Mouse (Mus musculus) liver, postnatal 0 days (tissue): ENCODE results near the gene Sf3a2. TPM values are rescaled to one million over a fixed set of nuclear protein-coding genes. Genes with fewer than 3 reads are reported as not detected.

ENCODE experiments used
- ATAC-seq: fragments of 200-750 bp; cut with Nextera tagmentation; 2 replicates; pipeline ENCODE4 v1.8.0; 2017; ENCODE audit warnings: mild to moderate bottlenecking, moderate library complexity
- DNase-seq: peaks from one replicate; pipeline ENCODE4 v3.0.0-alpha.2; 2016
- H3K27ac ChIP-seq: fragments of 300-500 bp; sonication (generic); 2 replicates; pipeline ENCODE4 v1.5.1; 2014; ENCODE audit warnings: antibody characterized with exemption, moderate library complexity, mild to moderate bottlenecking, low read depth
- H3K27me3 ChIP-seq: fragments of 300-500 bp; sonication (generic); 2 replicates; pipeline ENCODE4 v1.6.1; 2014; ENCODE audit warnings: low read length, control low read depth, mixed read lengths; ENCODE audit not compliant: insufficient read depth
- H3K36me3 ChIP-seq: fragments of 300-500 bp; sonication (generic); replicated peaks from 2 replicates; pipeline ENCODE4 v1.6.1; 2014; ENCODE audit warnings: mild to moderate bottlenecking, control low read depth, low read length, moderate library complexity, mixed read lengths; ENCODE audit not compliant: insufficient read depth
- H3K4me1 ChIP-seq: fragments of 300-500 bp; sonication (generic); 2 replicates; pipeline ENCODE4 v1.6.1; 2014; ENCODE audit warnings: antibody characterized with exemption, mild to moderate bottlenecking, control low read depth; ENCODE audit not compliant: insufficient read depth
- H3K4me2 ChIP-seq: fragments of 300-500 bp; sonication (generic); 2 replicates; pipeline ENCODE4 v1.6.1; 2014; ENCODE audit warnings: low read depth, mild to moderate bottlenecking, low read length, moderate library complexity, mixed read lengths
- H3K4me3 ChIP-seq: fragments of 300-500 bp; sonication (generic); 2 replicates; pipeline ENCODE4 v1.5.1; 2014; ENCODE audit warnings: low read depth, low read length
- H3K9ac ChIP-seq: fragments of 300-500 bp; sonication (generic); replicated peaks from 2 replicates; pipeline ENCODE4 v1.6.1; 2014; ENCODE audit warnings: mild to moderate bottlenecking, moderate library complexity
- H3K9me3 ChIP-seq: fragments of 300-500 bp; sonication (generic); 2 replicates; pipeline ENCODE4 v1.6.1; 2016; ENCODE audit warnings: mild to moderate bottlenecking, control low read depth, low read length, mixed read lengths
- CTCF ChIP-seq: sonication (generic); IDR thresholded peaks from 2 replicates; pipeline ENCODE4 v1.5.1; 2016; ENCODE audit warnings: antibody characterized with exemption, low read depth
- EP300 ChIP-seq: IDR thresholded peaks from 2 replicates; pipeline ENCODE4 v1.6.1; 2016; ENCODE audit warnings: antibody characterized with exemption, low read depth, mild to moderate bottlenecking
- WGBS: fragments of 180-500 bp; shearing (Covaris S2); extraction: QIAGEN DNeasy Blood & Tissue Kit; methylation state at CpG from one replicate; pipeline ENCODE4 v1.1.7; 2014; ENCODE audit not compliant: insufficient replicate concordance; 5-methylcytosine and 5-hydroxymethylcytosine counted together
- polyA plus RNA-seq: library from polyadenylated mRNA; unstranded; fragments of >200 nt; fragmentation: Nextera tagmentation; extraction: Ambion mirVana; gene quantifications from 2 replicates; pipeline ENCODE4 v1.2.1, GENCODE M21; 2015

The Sf3a2 gene
- polyA plus RNA-seq, 1 experiment from 2014 or later, result 20.9 TPM

DNA sequence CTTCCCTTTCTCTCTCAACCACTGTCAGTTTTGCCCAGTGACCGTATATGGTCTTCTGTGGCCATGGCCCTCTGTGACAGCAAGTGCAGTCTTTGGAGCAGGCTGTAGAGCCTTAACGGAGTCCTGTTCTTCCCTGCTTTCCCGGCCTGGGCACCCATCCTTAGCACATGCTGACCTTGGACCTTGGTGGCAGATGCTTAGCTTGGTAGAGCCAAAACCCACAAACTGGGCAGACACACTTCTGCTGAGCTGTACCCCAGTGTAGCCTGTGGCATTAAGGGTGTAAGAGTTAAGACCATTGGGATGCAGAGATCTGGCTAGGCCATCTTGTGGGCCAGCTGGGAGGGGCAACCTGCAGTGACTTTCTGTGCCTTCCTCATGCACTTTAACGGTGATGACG is 24.2 kb upstream of the Sf3a2 start:
- peaks cover 90% of the 10 kb centered on the region for H3K36me3 ChIP-seq
- no peak for ATAC-seq
- TF ChIP-seq CTCF (no peak), EP300 (no peak)

DNA sequence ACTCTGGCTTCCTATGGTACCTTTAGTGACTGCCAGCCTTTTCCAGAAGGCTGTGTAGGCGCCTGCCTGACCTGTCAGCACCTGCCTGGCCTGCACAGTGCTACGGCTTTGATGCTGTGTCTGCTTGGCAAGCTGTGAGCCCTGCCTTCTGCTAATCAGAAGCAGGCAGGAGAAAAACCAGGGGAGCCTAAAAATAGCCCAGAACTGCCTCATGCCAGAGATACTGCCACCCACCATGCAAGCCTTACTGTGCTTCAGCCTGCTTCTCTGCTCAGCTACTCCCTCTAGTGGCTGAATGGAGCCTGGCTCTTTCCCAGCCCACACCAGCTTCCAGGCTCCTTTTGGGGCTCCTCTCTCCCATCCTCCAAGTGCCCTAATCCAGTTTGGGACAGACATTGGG is 23.4 kb upstream of the Sf3a2 start:
- no peak overlapping the region for H3K4me3 ChIP-seq
- H3K4me2 ChIP-seq, result no peak overlapping the region
- peak; percentile 90 for ATAC-seq
- H3K9ac ChIP-seq, result no peak overlapping the region
- H3K36me3 ChIP-seq, result peaks cover 91% of the 10 kb centered on the region
- peaks cover 3% of the 10 kb centered on the region; the same call in 1 of the 2 replicates for H3K4me1 ChIP-seq
- TF ChIP-seq CTCF (peak; percentile 97), EP300 (no peak)
- no peak overlapping the region for H3K27ac ChIP-seq
- no peaks in the 10 kb centered on the region for H3K27me3 ChIP-seq
- no peaks in the 10 kb centered on the region for H3K9me3 ChIP-seq
- WGBS, result 44% methylated on average over 2 of the region's 2 CpGs
- peak; percentile 82 for DNase-seq

More for the DNA sequence above, 24.2 kb upstream of the Sf3a2 start:
- no peak overlapping the region for H3K4me3 ChIP-seq
- WGBS, result 78% methylated on average over 5 of the region's 5 CpGs
- H3K4me1 ChIP-seq, result peaks cover 3% of the 10 kb centered on the region; the same call in 1 of the 2 replicates
- H3K9me3 ChIP-seq, result no peaks in the 10 kb centered on the region
- no peak overlapping the region for H3K27ac ChIP-seq
- H3K27me3 ChIP-seq, result no peaks in the 10 kb centered on the region
- DNase-seq, result no peak
- no peak overlapping the region for H3K4me2 ChIP-seq
- H3K9ac ChIP-seq, result no peak overlapping the region

DNA sequence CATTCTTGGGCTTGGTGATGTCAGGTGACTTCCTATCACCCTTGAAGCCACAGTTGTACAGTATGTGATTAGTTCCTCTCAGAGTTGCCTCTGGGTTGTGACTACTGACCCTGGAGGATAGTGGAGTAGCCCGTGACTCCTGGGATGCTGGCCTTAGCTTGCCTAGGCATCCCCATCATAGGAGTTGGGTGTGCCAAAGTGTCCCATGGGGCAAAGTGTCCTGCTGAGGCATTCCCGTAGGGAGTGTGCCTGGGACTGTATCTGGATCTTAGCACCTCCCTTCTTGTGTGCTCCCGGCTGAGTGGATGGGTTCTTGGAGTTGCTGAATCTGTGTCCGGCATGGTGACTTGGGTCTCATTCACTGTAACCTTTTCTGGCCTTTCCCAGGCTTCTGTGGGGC is 23.0 kb upstream of the Sf3a2 start:
- H3K4me3 ChIP-seq, result no peak overlapping the region
- H3K4me2 ChIP-seq, result no peak overlapping the region
- no peak for DNase-seq
- ATAC-seq, result peak; percentile 3; the same call in 1 of the 2 replicates
- H3K9me3 ChIP-seq, result no peaks in the 10 kb centered on the region
- TF ChIP-seq CTCF (no peak), EP300 (no peak)
- no peak overlapping the region for H3K9ac ChIP-seq
- H3K27ac ChIP-seq, result no peak overlapping the region
- H3K36me3 ChIP-seq, result peaks cover 92% of the 10 kb centered on the region
- peaks cover 3% of the 10 kb centered on the region; the same call in 1 of the 2 replicates for H3K4me1 ChIP-seq
- no peaks in the 10 kb centered on the region for H3K27me3 ChIP-seq
- WGBS, result 82% methylated on average over 4 of the region's 4 CpGs

DNA sequence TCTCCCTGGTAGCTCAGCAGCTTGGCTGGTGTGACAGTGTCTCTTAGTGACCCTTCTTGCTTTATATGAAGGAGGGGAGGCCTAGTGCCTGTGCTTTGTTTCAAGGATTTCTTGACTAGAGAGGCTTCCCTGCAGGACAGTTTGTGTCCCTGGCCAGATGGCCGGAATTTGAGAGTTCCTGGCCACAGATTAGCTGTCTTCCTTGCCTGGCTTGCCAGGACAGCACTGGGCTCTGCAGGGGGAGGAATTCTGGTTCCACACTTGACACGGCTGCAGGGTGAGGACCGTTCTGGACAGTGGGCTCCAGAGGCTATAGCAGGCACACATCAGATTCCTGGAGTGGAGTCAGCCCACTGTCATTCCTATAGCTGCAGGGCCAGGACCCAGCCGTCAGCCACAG is 22.3 kb upstream of the Sf3a2 start:
- ATAC-seq, result no peak
- no peak for TF ChIP-seq EP300
- TF ChIP-seq CTCF, result no peak
- no peaks in the 10 kb centered on the region for H3K9me3 ChIP-seq
- peaks cover 91% of the 10 kb centered on the region for H3K36me3 ChIP-seq
- no peaks in the 10 kb centered on the region for H3K27me3 ChIP-seq
- H3K4me3 ChIP-seq, result no peak overlapping the region
- 88% methylated on average over 4 of the region's 4 CpGs for WGBS
- no peak overlapping the region for H3K9ac ChIP-seq
- no peak for DNase-seq
- no peak overlapping the region for H3K27ac ChIP-seq
- H3K4me1 ChIP-seq, result peaks cover 3% of the 10 kb centered on the region; the same call in 1 of the 2 replicates
- H3K4me2 ChIP-seq, result no peak overlapping the region

DNA sequence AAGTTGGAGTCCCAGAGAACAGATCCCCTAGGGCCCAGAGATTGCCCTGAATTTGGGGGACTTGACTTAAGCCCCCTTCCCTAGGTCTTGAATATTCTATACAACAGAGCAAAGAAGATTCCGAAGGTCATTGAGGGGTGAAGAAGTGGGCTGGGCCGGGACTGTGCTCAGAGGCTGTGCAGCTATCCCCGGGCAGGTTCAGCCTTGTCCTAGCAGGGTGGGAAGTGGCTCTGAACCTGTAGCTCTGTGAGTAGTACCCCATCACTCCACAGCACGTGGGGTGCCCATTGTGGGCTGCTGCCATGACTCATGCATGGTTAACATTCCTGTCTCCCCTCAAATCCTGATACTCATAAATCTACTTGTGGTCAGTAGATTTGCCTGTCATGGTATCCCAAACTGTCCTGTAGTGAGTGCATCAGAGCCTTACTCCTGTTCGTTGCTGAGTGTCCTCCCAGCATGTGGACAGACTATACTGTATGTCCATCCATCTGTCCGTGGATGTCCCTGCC is 21.6 kb upstream of the Sf3a2 start:
- no peaks in the 10 kb centered on the region for H3K27me3 ChIP-seq
- DNase-seq, result no peak
- no peak overlapping the region for H3K9ac ChIP-seq
- peaks cover 3% of the 10 kb centered on the region; the same call in 1 of the 2 replicates for H3K4me1 ChIP-seq
- WGBS, result 88% methylated on average over 6 of the region's 6 CpGs
- no peak overlapping the region for H3K4me3 ChIP-seq
- no peak overlapping the region for H3K4me2 ChIP-seq
- no peak for ATAC-seq
- H3K27ac ChIP-seq, result no peak overlapping the region
- no peak for TF ChIP-seq EP300
- no peak for TF ChIP-seq CTCF
- peaks cover 91% of the 10 kb centered on the region for H3K36me3 ChIP-seq
- no peaks in the 10 kb centered on the region for H3K9me3 ChIP-seq

DNA sequence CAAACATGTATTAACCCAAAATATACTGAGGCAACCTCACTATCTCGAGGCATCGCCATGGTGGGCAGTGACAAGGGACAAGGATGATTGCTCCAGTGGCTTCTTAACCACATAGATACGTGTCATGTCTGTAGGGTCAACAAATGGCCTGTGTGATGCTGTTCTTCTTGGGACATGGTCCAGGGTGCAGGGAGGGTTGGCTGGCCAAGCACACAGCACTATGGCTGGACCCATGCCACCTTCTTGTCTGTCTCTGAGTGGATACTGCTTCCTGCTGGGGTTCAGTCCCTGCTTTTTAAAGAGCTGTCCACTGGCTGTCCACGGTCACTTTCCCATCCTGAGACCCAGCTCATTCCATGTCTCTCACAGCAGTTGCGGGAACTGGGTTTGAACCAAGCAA is 20.9 kb upstream of the Sf3a2 start:
- Histone ChIP-seq H3K36me3 (peaks cover 92% of the 10 kb centered on the region), H3K4me2 (no peak overlapping the region), H3K4me3 (no peak overlapping the region), H3K27ac (no peak overlapping the region), H3K4me1 (peaks cover 3% of the 10 kb centered on the region; the same call in 1 of the 2 replicates), H3K9ac (no peak overlapping the region), H3K27me3 (no peaks in the 10 kb centered on the region), H3K9me3 (no peaks in the 10 kb centered on the region)
- TF ChIP-seq EP300 (no peak), CTCF (no peak)
- DNase-seq (no peak), ATAC-seq (no peak)
- 93% methylated on average over 5 of the region's 5 CpGs for WGBS

DNA sequence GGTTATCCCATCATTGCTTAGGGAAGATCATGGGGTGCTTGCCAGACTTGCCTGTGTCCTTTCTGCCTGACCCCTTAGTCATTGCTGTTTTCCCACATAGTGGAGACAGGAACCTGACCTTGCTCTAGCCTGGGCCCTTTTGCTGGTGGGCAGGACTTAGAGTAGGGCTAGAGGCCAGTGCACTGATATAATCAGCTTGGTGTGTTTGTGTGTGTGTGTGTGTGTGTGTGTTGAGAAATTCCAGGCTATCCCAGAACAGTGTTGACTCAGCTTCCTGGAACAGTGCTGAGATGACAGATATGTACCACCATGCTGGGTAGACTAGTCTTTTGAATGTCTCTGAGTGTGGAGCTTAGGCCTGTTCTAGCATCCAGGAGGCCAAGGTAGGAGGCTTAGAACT is 18.4 kb upstream of the Sf3a2 start:
- Histone ChIP-seq H3K9ac (no peak overlapping the region), H3K4me3 (no peak overlapping the region), H3K9me3 (no peaks in the 10 kb centered on the region), H3K4me1 (no peaks in the 10 kb centered on the region), H3K36me3 (peaks cover 95% of the 10 kb centered on the region), H3K27me3 (no peaks in the 10 kb centered on the region), H3K4me2 (no peak overlapping the region), H3K27ac (no peak overlapping the region)
- DNase-seq, result no peak
- peak; percentile 47 for ATAC-seq
- TF ChIP-seq CTCF, result no peak
